Mouse (Mus musculus): Measurements from ENCODE around the gene Ehbp1.

Gene Ehbp1

GRCm38 (mm10) chr11:22194607-22195006, 147.5 kb downstream of the Ehbp1 start:
- DNase-seq, result no peak

DNA sequence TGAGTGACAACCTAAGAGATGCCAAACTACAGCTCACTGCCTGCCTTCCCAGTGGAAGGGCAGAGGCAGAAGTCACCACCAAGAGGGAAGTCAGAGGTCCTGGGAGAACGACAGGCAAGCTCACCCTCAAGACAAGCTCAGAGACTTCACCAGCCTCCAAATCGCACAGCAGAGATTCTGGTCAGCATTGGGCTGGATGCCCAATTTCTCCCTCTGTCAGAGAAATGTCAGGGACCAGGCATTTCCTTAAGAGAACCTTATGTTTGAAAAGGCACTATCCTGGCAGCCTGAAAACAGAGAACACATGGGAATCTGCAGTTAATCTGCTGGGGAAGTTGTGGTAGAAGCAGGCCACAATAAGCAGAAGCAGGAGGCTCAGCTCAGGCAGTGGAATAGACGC, 151.5 kb downstream of the Ehbp1 start:
- DNase-seq, result no peak

DNA sequence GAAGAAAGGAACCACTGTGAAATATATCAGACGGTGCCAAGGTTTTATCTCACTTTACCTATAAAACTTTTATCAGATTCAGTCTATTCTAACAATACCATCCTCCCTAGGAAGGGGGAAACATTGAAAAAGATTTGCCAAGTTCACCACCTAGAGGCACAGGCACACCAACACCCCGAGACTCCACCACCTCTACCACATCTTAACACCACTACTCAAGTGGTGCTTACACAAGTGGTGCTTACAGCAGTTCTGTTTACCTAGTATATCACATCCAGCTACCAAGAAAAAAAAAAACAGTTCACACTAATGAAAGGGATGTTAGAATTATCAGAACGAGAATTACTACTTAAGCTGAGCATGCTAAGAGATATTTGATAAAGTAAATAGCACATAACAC, 152.1 kb downstream of the Ehbp1 start:
- no peak for DNase-seq

DNA sequence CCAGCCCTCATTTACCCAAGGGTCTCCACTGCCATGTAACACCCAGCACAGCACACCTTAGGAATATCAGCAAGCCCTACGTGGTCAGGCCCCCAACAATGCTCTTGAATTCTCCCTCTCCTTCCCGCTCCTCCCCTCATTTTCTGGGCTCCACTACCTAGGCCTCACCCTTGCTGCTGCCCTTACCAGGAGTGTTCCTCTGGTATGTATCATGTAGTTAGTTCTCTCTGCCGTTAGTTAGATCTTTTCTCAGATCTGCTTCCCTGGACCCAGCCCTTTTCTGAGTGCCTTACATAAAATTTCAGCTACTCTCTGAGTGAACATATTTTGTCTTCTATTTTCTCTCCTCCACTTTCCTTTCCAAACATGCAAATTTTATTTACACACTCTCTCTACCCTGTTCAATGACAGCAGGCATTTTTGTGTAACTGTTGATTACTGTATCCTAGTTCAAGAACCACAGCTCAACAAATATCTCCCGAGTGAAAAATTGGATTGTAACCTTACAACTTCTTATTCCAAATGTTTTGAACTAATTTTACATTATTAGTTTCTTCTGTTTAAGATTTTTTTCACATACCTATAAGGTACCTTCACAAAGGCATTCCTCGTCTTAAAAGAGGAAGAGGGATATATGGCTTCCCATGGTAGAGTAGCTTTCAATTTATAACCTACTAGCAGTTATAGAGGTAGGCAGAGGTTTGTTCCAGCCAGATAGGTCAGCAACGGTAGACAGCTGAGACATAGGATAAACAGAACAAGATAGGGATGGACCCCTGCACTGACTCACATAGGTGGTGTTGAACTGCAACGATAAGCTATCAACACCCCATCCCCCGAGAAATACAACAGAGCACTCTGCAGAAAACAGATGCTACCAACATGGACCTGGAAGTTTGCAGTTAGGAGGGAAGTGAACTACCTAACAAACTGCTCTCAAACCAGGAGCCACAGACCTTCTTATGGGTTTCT, 160.3 kb downstream of the Ehbp1 start:
- DNase-seq, result no peak

GRCm38 (mm10) chr11:22180146-22180545, 161.9 kb downstream of the Ehbp1 start:
- DNase-seq, result no peak

DNA sequence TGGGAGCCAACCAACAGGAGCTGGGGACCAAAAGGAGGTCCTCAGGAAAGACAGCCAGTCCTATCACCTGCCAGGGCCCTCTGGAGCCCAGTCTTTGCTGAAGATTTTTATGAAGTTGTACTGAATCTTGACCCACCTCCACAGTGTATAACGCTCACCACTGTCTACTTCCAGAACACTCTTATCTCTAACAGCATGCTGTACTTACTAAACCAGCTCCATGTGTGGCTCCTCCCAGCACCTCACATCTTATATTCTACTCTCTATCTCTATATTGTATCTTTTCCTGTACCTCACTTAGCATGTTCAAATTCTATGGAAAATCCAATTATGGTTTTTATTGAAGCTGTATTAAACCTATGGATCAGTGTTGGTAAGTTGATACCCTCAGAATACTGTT, 163.5 kb downstream of the Ehbp1 start:
- no peak for DNase-seq

GRCm38 (mm10) chr11:22174311-22174710, 167.8 kb downstream of the Ehbp1 start:
- DNase-seq, result no peak

DNA sequence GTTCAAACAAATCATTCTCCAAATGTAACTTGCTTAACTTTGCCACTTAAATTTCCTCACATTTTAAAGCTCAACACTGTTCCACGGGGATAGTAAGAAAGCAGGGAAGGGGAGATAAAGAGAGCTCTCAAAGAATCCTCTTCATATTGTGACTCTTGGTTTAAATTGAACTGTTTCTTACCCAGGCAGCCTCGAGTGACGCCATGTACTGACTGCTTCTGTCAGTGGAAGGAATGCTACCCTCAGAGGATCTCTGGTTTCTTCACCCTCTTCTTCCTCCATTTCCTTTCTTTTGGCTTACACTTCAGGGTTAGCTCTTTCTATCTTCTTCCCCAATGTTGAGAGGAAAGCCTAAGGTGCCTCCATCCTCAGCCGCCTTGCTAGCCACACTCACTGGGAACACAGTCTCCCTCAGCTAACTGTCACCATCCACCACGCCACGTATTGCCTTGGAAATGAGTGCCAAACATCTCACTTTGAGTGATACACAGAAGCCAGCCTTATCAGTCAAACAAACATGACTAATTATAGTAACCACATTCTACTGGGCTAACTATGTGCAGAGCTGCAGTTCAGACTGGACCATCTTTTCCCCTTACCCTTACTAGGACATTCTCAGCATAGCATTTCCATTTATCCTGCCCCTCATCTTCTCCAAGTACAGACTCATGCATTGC, 171.0 kb downstream of the Ehbp1 start:
- DNase-seq, result no peak

DNA sequence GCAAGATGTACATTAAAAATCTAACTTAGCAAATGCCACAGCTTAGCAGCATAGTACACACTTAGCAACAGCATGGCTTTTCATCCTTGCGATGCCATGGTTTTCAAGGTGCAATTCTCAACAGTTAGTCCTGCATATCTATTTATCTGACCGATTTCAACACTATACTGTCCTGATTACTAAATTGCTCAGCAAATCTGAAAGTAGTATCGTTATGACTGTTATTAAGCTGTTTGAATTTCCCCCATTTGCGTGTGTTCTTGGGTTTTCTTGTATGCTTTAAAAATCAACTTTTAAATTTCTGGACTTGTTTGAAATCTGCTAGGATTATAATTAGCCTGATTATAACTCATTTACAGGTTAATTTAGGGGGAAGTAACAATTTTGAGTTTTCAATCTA, 184.2 kb downstream of the Ehbp1 start:
- DNase-seq, result no peak

DNA sequence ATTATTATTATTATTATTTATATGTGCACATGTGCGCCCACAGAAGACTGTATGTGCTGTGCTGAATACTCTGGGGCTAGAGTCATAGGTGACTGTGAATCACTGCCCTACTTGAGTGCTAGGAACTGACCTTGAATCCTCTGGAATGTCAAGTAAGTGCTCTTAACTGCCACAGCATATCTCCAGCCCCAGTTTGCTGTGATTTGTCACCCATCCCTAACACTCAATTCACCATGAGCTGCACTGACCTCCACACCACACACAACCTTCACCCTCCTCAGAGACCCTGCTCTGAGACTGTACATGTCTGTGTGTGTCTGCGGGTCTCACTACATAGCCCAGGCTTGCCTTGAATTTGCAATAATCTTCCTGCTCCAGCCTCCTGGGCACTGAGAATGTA, 185.9 kb downstream of the Ehbp1 start:
- no peak for DNase-seq

DNA sequence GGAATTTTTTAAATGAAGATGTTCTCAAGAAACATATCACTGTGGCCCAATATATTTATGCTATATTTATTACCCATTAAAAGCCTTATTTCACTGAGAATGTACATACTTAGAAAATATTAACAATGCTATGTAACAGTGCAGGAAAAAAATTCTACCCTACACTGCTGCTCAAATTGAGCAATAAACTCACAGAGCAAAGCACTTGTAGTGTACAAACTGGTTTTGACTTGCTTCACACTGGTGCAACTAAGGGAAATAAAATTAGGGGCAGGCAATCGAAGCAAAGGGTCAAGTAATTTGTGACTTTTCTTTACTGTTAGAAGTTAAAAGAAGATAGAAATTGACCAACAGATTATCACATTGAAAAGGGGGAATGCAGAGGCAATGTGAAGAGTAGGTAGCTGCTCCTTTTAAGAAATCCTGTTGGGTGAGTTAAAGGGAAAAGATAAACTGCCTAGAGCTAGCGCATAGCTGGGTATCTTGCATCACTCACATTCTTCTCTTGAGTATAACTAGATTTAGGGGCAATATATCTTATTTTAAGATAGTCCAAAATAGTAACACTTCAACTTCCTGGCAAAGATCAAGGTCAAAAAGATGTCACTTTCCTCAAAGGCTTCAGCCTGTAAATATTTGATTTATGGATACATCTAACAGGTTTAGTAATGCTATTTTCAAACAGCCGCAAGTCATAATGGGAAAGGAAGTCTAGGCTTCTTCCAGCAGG, 186.6 kb downstream of the Ehbp1 start:
- no peak for DNase-seq

DNA sequence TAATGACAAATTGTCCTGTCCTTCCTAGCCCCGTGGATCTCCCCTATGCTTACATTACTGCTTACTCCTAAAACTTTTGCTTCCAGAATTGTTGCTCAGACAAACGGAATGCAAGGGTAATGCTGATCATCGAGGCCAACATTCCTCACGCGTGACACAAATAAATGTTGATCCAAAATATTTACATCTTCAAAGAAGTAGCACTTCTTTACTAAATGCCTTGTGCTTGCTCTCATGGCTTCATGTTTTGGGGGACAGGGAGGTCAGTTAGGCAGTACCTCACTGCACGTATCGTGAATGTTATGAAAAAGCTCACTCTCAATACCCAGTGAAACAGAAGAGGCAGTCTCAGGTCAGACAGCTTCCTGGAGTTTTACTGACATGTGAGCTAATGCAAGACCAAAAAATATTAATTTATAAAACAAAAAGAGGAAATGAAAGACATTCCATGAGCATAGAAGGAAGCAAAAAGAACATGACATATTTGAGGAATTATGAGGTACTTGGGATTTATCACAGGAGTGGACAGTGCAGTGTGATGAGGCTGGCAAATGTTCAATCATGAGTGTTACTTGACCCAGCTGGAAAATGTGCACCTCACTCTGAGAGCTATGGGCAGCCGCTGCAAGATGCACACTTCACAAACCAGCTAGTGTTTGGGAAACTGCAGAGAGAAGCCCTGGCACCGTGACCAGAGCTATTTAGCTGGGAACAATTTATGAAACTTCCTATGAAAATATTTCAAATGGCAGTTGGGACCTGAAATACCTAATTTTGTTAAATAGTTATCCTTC, 187.4 kb downstream of the Ehbp1 start:
- DNase-seq, result no peak

GRCm38 (mm10) chr11:22140737-22141136, 201.4 kb downstream of the Ehbp1 start:
- DNase-seq, result no peak

DNA sequence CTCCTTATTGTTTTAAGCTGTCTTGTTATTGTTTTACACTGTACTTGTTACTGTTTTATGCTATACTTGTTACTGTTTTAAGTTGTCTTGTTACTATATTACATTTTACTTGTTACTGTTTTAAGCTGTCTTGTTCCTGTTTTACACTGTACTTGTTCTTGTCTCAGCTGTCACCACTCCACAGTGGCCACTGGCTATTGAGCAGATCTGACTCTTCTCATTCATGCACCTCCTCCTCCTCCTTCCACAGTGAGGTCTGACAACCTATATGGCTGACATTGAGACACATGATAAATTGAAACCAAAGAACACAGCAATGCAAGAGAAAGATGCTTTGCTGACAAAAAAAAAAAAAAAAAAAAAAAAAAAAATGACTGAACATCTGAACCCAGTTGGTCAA, 203.6 kb downstream of the Ehbp1 start:
- no peak for DNase-seq

DNA sequence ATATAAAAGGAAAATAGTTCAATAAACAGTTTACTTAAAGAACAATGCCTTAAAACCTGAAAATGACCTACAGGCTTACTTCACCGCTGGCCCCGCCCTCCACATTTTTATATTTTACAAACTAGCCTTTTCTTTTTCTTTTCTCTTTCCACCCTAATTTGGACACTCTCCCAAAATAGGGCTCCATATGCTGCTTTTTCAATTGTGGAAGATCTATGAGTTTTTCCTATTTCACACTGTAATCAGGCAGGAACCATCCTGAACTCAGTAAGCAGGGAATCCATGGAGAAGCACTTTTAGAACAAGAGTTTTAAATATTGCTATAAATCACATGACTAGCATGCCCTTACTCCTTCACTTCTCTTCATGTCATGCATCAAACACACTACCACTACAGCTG, 216.9 kb downstream of the Ehbp1 start:
- DNase-seq, result no peak

- DNase-seq, result no peak
These were observed 223.2 kb downstream of the Ehbp1 start for GRCm38 (mm10) chr11:22118853-22119252.

- DNase-seq, result no peak
These were observed 229.9 kb downstream of the Ehbp1 start for GRCm38 (mm10) chr11:22112161-22112560.

- DNase-seq, result no peak
These were observed 252.7 kb downstream of the Ehbp1 start for GRCm38 (mm10) chr11:22089346-22089745.

DNA sequence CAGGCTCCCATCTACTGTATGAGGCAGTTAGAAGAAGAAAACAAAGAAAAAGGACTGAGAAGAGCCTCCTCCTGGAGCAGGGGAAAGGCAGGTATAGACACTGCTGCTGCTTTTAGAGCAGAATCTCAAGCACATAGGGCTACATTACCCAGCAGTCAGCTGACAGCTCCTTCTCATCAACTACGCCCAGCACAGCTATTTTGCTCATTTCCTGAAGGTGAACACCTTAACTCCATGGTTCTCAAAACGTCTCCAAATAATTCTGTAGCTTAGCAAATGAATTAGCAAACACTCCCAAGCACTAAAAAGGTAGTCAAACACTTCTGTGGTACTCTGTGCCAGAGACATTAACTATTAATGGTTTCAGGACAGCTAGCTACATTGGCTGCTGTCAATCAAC, 278.7 kb downstream of the Ehbp1 start:
- no peak for DNase-seq

GRCm38 (mm10) chr11:22061660-22062059, 280.4 kb downstream of the Ehbp1 start:
- no peak for DNase-seq

DNA sequence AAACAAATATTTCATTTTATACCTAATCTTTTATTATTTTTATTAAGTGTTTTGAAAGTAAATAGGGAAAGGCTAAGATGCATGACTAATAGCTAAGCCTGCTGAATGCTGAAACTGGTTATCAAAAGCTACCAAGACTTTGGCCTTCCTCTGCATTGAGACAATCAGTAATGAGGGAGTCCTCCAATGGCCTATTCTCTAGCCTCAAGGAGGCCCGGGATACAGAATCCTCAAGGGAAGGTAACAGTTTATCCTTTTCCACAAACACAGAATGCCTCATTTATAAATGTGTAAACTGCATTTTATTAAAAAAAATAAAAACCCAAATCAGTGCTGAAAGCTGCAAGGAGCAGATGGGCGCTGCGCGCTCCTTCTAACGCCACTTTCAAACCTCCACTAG, 284.6 kb downstream of the Ehbp1 start:
- no peak for DNase-seq

GRCm38 (mm10) chr11:22055908-22056307, 286.2 kb downstream of the Ehbp1 start:
- DNase-seq, result no peak

Data from retina, postnatal 1 day (tissue).